Mouse (Mus musculus) gastrocnemius, postnatal 4 days (tissue): ENCODE measurements at regions not wholly inside any gene's neighbourhood (a gene's known extent, or its start where the extent isn't known, plus 50 kb on each side); places are given as distances from the start of the nearest gene placed in this dataset.

Experiments
- DNase-seq, 2 experiments: peaks; one replicate each; pipeline ENCODE4 v3.0.0; 2021 to 2022; ENCODE audit warnings: low spot score in 2 of 2, mixed read lengths in 2 of 2

DNA sequence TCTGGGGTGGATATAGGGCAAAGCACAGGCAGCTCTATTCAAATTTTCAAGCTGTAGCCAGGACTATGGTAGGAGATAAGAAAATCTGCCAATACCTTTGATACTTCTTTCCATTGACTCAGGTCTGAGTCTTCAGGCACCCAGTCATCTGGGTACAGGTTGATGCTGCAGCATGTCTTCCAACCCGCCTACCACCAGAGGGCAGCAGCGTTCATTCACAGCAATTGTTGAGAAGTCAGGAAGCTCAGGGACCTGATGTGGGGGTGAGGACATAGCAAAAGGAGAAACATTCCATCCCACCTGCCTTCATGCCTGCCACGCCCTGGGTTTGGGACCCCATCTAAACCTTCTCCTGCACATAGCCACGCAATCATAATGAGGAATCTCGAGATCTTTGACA is 118.2 kb upstream of the Gm21876 start:
- peak in 1 of 2 experiments; percentile 37 for DNase-seq

GRCm38 (mm10) chrX:21295460-21295859 is 120.0 kb upstream of the Gm21876 start:
- no peak for DNase-seq

DNA sequence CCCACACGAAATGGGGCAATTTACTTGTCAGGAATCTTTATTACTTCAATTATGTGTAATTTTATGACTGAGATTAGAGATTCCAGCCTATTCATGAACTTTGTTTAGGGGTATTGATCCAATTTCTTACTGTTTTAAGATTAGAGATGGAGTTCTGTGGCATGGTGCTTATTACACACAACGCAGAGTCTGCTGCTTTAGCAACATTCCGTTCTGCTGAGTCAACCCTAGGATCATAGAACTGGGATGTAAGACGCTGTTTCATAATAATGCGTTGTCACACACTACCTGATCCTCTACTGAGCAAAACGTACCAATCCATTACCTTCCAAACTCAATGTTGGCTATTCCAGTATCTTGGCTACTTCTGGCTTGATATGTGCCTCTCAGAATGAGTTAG is 121.9 kb upstream of the Gm21876 start:
- no peak for DNase-seq

DNA sequence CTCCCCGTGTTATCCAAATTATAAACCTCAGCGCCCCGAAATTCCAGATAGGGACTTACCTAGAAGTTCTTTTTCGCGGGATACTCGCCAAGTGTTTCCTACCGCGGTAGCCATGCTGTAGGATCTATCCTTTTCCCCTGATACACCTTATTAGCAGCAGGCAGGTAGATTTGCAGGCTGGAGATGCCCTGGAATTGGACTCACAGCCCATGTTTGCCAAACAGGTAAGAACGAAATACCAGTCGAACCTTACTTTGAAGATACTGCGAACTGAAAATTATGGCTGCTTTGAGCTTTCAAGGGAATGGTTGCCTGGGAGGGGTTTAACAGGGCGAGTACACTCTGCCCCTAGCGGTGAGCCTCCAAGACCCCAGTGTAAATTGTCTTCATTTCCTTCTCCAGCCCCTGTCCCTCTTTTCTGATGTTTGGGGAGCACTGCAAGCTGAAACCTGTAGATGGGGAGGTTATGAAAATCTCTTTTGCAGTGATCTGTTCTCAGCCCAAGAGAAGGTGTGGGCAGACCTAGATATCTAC is 149.8 kb upstream of the Agtr2 start:
- DNase-seq, result no peak

DNA sequence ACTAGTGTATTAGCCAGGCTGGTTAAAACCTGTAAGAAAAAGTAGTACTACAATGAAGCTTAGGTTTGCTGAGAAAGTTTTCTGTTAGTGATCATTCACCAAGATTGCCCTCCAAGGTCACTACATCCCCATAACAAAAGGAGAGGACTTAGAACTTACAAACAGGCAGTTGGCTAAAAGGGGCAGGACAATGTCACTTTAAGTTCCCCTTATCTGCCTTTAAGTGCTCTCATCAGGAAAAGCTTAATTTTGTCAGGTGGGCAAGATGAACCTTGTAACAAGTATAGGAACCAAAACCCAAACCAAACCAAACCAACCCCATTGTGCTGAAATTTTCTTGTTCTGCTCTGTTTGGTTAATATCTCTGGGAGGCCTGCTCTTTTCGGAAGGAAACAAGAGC is 139.9 kb upstream of the Agtr2 start:
- DNase-seq, result no peak

- DNase-seq, result no peak
Measured at GRCm38 (mm10) chrX:21350503-21350902, 133.8 kb upstream of the Agtr2 start.

DNA sequence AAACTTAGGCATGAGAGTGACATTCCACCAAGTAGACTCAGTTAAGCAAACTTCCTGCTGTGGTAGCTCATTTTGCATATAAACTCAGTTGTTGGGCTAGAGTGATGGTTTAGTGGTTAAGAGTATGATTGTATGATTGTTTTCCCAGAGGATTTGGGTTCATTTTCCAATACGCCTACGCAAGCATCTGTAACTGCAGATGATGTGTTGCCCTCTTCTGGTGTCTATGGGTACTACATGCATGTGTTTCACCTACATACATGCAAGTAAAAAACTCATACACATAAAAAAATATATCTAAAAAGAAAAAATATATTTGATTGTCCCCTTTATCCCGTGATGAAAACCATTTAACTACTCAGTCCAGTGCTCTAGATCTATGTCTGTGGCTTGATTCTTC is 132.0 kb upstream of the Agtr2 start:
- DNase-seq, result no peak

- peak in 1 of 2 experiments; percentile 19 for DNase-seq
Measured at GRCm38 (mm10) chrX:21360771-21361667, 123.3 kb upstream of the Agtr2 start.

DNA sequence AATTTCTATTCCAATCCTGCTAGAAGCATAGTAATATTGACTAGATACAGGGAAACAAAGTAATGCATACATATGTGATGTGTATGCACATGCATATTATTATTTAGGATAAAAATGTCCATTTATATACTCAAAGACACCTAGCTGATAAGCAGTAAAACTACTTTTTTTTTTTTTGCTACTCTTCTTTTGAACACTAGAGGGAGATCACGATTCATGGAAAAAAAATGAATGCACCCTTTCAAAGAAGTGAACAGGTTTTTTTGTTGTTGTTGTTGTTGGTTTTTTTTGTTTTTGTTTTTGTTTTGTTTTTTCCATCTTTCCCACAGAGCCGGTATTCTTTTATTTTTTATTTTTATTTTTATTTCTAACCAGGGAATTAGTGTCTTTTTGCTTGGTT is 99.1 kb upstream of the Agtr2 start:
- no peak for DNase-seq

- DNase-seq, result no peak
Measured at GRCm38 (mm10) chrX:21389992-21390391, 94.4 kb upstream of the Agtr2 start.

GRCm38 (mm10) chrX:21393212-21393611 is 91.1 kb upstream of the Agtr2 start:
- peak; percentile 17 to 37 for DNase-seq

DNA sequence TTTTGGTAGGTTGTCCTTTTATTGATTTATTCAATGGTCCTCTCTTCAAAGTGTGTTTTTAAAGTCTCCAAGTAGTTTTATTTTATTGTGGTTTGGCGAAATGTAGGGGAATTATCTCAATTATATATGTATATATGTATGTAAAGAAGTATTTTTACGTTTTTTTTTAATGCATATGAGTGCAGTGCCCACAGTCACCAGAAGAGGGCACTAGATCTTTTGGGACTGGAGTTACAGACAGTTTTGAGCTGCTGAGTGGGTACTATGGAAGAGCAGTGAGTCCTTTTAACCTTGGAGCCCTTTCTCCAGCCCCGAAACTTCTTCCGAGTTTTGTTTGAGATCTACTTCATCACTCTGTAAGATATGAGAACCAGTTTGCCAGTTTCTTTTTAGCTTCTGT is 59.5 kb upstream of the Agtr2 start:
- DNase-seq, result no peak

DNA sequence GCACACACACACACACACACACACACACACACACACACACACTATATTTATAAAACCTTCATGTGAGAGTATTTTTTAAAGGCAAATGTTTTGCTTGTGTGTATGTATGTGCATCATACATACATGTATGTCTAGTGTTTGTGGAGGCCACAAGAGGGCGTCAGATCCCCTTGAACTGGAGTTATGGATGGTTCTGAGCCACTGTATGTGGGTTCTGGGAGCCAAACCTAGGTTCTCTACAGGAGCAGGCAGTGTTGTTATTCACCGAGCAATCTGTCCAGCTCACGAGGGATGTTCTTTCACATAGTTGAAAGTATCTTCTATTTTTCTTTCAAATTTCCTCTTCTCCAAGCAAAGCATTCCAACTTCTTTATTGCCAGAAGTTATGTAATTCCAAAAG is 56.3 kb upstream of the Agtr2 start:
- DNase-seq, result no peak

GRCm38 (mm10) chrX:21433501-21433900 is 50.8 kb upstream of the Agtr2 start:
- DNase-seq, result no peak
